Mouse (Mus musculus): ENCODE measurements around the gene Vps13d. TPM values are rescaled to one million over a fixed set of nuclear protein-coding genes. Genes with fewer than 3 reads are reported as not detected.

Gene Vps13d
- polyA plus RNA-seq, 1 experiment from 2014 or later, result 7.6 TPM

DNA sequence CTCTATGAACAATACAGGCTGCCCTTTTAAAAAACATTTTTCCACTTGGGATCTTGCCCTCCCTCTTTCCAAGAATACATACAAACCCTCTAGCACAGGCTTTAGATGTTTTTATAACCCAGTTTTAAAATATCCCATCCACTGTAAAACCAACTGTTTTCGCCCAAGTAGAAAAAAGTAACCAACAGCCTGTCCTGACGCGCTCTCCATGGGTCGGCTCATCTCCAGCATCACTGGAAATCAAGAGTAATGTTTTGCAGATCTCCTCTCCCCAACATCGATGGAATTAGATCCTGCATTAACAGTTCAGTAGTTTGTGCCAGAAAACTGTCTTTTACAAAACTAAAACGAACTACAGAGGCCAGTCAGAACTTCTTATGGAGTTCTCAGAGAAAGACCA lies 89.5 kb downstream of the Vps13d start:
- H3K27ac ChIP-seq (ENCODE audit: poor library complexity, severe bottlenecking), result no peak overlapping the region
- no peak overlapping the region for H3K9ac ChIP-seq
- no peak for ATAC-seq (ENCODE audit: insufficient number of reproducible peaks, low FRiP score)
- 81% methylated on average over 6 of the region's 6 CpGs for WGBS
- no peak overlapping the region for H3K4me2 ChIP-seq
- peaks cover 85% of the 10 kb centered on the region for H3K36me3 ChIP-seq
- no peaks in the 10 kb centered on the region for H3K4me1 ChIP-seq (replicated peaks)
- H3K27me3 ChIP-seq (replicated peaks), result no peaks in the 10 kb centered on the region
- no peak overlapping the region for H3K4me3 ChIP-seq
- H3K9me3 ChIP-seq (replicated peaks), result no peaks in the 10 kb centered on the region

DNA sequence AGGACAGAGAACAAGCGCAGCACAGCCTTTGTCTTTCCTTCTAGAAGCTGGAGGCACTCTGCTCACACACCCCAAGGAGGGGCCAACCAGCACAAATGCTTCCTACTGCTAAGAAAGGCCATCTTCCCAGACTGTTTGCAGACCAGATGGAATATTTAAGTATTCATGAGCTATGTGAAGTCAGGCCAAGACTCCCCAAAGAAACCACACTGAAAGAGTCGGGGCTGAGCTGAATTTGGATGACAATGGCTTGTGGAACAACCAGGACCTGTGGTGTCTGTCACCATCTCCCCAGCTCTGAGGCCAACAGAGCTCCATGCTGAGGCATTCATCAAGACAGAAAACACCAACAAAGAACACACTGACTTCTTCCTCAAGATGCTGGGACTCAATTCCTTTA lies 89.9 kb downstream of the Vps13d start:
- no peak for ATAC-seq (ENCODE audit: insufficient number of reproducible peaks, low FRiP score)
- H3K4me2 ChIP-seq, result no peak overlapping the region
- H3K27me3 ChIP-seq (replicated peaks), result no peaks in the 10 kb centered on the region
- H3K4me1 ChIP-seq (replicated peaks), result no peaks in the 10 kb centered on the region
- 81% methylated on average over 2 of the region's 2 CpGs for WGBS
- H3K4me3 ChIP-seq, result no peak overlapping the region
- no peak overlapping the region for H3K9ac ChIP-seq
- no peaks in the 10 kb centered on the region for H3K9me3 ChIP-seq (replicated peaks)
- no peak overlapping the region for H3K27ac ChIP-seq (ENCODE audit: poor library complexity, severe bottlenecking)
- peaks cover 85% of the 10 kb centered on the region for H3K36me3 ChIP-seq

DNA sequence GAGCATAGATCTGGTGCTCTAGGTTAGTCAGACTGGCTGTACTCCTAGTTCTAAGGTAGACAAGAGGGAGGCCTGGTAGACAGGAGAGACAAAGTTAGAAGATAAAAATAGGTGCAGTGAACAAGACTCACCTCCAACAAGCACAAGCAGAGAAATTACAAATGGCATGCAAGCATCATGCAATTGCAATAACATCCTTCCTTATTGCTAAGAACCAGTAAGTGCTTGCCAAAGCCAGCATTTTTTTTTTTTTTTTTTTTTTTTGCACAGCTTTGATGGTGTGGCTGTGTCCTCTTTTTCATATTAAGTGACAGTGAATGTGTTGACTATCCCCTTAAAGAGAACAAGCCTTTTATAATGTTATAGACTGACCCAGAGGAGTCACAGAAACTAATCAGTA lies 91.2 kb downstream of the Vps13d start:
- no peaks in the 10 kb centered on the region for H3K9me3 ChIP-seq (replicated peaks)
- no peak overlapping the region for H3K9ac ChIP-seq
- no peak overlapping the region for H3K27ac ChIP-seq (ENCODE audit: poor library complexity, severe bottlenecking)
- no peak overlapping the region for H3K4me3 ChIP-seq
- no peak for ATAC-seq (ENCODE audit: insufficient number of reproducible peaks, low FRiP score)
- H3K4me1 ChIP-seq (replicated peaks), result no peaks in the 10 kb centered on the region
- peaks cover 85% of the 10 kb centered on the region for H3K36me3 ChIP-seq
- H3K27me3 ChIP-seq (replicated peaks), result no peaks in the 10 kb centered on the region
- no peak overlapping the region for H3K4me2 ChIP-seq

DNA sequence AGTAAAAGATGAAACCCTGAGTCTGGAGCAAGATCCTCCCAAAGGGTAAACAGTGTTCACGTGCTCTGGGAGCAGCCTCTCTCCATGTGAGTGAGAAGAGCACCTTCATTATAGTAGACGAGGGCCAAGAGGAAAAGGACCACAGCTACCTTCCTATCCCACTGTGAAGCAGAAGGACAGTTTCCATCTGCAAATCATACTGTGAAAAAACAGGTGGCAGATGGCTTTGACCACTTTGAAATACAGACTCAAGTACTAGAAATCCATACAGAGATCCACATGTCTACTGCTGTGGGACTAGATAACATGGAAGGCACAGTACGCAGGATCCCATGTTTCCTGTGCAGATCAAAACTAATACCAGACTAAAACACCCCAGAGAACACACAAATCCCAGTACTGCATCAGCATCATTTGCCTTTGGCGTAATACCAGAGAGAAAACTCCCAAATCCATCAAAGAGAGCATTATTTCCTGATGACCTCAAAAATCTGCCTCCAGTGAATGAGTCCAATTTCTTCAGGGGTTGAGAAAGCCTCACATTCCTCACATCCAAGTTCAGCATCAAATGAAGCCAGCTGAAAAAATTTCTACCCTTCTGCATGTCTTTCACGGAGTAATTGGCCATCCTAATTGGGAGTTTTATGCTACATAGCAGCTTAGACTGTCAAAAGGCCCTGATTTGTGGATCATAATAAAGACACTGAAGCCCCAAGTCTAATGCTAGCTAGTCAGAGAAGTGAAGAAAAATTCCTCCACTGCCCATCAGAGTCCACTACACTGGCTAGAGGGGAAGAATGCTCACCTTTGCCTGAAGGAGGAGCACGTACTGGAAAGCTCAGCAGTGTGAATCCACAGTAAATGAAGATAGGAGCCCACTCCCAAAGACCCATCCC lies 92.7 kb downstream of the Vps13d start:
- H3K4me2 ChIP-seq, result no peak overlapping the region

DNA sequence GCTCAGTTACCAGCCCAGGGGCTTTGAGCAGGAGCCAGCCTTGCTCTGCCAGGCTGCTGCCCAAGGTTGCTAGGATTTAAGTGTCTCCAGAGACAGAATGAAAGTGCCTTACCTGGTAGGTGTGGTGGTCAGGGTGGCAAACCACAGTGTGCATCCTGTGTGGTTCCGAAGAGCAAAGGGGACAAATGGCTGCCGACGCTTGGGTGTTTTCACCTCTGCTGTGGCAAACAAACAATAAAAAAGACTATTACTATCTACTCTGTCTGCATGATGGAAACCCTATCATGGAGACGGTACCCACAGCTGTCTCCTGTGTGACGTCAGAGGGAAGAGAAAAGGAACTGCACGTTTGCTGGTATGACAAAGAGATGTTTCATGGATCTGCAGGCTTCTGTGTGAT lies 95.0 kb downstream of the Vps13d start:
- H3K36me3 ChIP-seq, result peaks cover 82% of the 10 kb centered on the region
- H3K9me3 ChIP-seq (replicated peaks), result no peaks in the 10 kb centered on the region
- no peak overlapping the region for H3K9ac ChIP-seq
- no peak overlapping the region for H3K4me3 ChIP-seq
- no peaks in the 10 kb centered on the region for H3K27me3 ChIP-seq (replicated peaks)
- no peak overlapping the region for H3K4me2 ChIP-seq
- no peak overlapping the region for H3K27ac ChIP-seq (ENCODE audit: poor library complexity, severe bottlenecking)
- 0 out of 2 replicates have a peak, but pooled peaks cover 4% of the 10 kb centered on the region for H3K4me1 ChIP-seq (replicated peaks)
- ATAC-seq (ENCODE audit: insufficient number of reproducible peaks, low FRiP score), result no peak
- WGBS, result 85% methylated on average over 6 of the region's 6 CpGs

More for the DNA sequence above, 92.7 kb downstream of the Vps13d start:
- ATAC-seq (ENCODE audit: insufficient number of reproducible peaks, low FRiP score), result no peak
- Histone ChIP-seq H3K36me3 (peaks cover 83% of the 10 kb centered on the region), H3K9me3 (replicated peaks) (no peaks in the 10 kb centered on the region), H3K27ac (ENCODE audit: poor library complexity, severe bottlenecking) (no peak overlapping the region), H3K4me1 (replicated peaks) (0 out of 2 replicates have a peak, but pooled peaks cover 4% of the 10 kb centered on the region), H3K4me3 (no peak overlapping the region), H3K27me3 (replicated peaks) (no peaks in the 10 kb centered on the region), H3K9ac (no peak overlapping the region)
- 86% methylated on average over 6 of the region's 6 CpGs for WGBS

DNA sequence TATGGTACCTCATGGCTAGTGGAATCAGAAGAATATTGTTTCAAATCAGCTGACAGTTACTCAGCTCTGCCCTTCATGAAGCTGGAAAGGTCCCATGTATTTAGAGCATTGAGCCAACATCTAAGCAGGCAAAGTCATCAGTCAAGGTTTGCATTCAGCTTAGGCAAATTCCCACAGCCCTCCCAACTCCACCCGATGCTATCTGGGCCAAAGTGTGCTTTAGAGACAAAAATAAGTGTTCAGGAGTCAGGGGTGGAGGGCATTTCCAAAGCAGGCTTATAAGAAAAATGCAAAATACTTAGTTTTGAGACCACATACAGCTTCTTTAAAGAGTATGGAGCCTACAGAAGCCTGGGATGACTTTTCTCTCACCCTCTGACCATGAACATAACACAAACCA lies 95.5 kb downstream of the Vps13d start:
- no peak for ATAC-seq (ENCODE audit: insufficient number of reproducible peaks, low FRiP score)
- 0 out of 2 replicates have a peak, but pooled peaks cover 4% of the 10 kb centered on the region for H3K4me1 ChIP-seq (replicated peaks)
- H3K27ac ChIP-seq (ENCODE audit: poor library complexity, severe bottlenecking), result no peak overlapping the region
- H3K27me3 ChIP-seq (replicated peaks), result no peaks in the 10 kb centered on the region
- no peak overlapping the region for H3K4me3 ChIP-seq
- H3K36me3 ChIP-seq, result peaks cover 83% of the 10 kb centered on the region
- no peak overlapping the region for H3K4me2 ChIP-seq
- no peak overlapping the region for H3K9ac ChIP-seq
- no peaks in the 10 kb centered on the region for H3K9me3 ChIP-seq (replicated peaks)
- WGBS, result 87% methylated on average over 1 of the region's 1 CpGs

DNA sequence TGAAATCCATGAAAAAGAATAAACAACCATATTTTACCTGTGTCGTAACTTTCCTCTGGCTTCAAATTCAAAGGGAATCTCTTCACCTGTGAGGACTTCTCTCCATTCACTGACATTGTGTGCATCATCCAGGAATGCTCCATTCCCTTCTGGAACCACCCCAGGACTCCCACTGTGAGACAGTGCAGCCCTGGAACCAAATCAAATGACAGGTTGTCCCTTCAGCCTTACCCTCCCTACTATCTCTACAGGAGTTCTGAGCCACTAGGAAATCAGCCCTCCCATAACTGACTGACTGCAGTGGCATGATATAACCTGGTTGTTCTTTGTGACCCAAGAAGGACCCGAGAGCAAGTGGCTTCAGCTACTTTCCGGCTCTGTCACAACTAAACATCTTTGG lies 96.8 kb downstream of the Vps13d start:
- Histone ChIP-seq H3K9me3 (replicated peaks) (no peaks in the 10 kb centered on the region), H3K4me2 (no peak overlapping the region), H3K36me3 (peaks cover 90% of the 10 kb centered on the region), H3K4me3 (no peak overlapping the region), H3K27ac (ENCODE audit: poor library complexity, severe bottlenecking) (no peak overlapping the region; the same call in 1 of the 2 replicates), H3K27me3 (replicated peaks) (no peaks in the 10 kb centered on the region), H3K9ac (no peak overlapping the region), H3K4me1 (replicated peaks) (0 out of 2 replicates have a peak, but pooled peaks cover 4% of the 10 kb centered on the region)
- no peak for ATAC-seq (ENCODE audit: insufficient number of reproducible peaks, low FRiP score)
- 91% methylated on average over 3 of the region's 3 CpGs for WGBS

DNA sequence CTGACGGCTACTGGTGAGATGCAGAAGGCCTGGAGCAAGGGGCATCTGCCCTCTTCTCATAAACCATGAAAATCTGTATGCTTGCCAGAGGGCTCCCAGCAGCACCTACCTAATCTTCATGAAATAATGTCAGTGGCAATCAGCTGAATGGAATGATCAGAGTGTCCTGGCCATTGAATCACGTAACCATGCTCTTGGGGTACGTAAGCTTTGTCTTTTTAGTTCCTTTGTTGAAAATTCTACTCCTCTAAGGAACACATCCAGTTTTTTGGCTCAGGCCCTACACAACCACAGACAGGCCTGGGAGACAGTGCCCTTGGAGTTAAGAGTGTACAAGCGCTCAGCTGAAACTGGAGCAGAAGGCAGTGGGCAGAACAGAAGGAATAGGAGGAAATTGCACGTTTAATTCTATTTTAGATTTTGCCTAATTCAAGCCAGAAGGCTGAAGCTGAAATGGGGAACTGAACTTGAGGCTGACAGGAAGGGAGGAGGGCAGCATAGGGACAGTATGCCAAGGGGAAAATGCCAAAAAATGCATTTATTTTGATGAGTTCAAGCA lies 98.2 kb downstream of the Vps13d start:
- Histone ChIP-seq H3K27me3 (replicated peaks) (no peaks in the 10 kb centered on the region), H3K4me2 (no peak overlapping the region), H3K9me3 (replicated peaks) (no peaks in the 10 kb centered on the region), H3K36me3 (peaks cover 89% of the 10 kb centered on the region), H3K4me1 (replicated peaks) (0 out of 2 replicates have a peak, but pooled peaks cover 4% of the 10 kb centered on the region), H3K9ac (no peak overlapping the region), H3K27ac (ENCODE audit: poor library complexity, severe bottlenecking) (no peak overlapping the region), H3K4me3 (no peak overlapping the region)
- WGBS, result 85% methylated on average over 5 of the region's 5 CpGs
- ATAC-seq (ENCODE audit: insufficient number of reproducible peaks, low FRiP score), result no peak

DNA sequence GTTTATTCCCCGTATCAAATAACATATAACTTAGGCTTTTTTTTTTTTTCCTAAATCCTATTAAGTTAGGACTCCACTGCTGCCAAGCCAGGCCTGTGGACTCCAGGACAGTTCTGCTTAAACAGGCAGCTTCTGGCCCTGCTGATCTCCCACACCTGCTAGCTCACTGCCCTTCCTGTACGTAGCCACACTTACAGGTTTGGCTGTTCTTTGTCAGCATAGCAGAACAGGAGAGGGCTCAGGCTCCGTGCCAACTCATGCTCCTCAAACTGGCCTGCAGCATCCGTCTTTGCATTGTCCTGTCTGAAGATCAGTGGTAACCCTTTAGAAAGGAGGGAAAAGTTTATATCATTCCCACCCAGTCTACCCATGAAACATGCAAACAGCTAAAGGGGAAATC lies 108.3 kb downstream of the Vps13d start:
- Histone ChIP-seq H3K27ac (ENCODE audit: poor library complexity, severe bottlenecking) (no peak overlapping the region), H3K4me1 (replicated peaks) (no peaks in the 10 kb centered on the region), H3K36me3 (peaks cover 81% of the 10 kb centered on the region), H3K9ac (no peak overlapping the region), H3K27me3 (replicated peaks) (no peaks in the 10 kb centered on the region), H3K4me2 (no peak overlapping the region), H3K4me3 (no peak overlapping the region), H3K9me3 (replicated peaks) (no peaks in the 10 kb centered on the region)
- 87% methylated on average over 4 of the region's 4 CpGs for WGBS
- ATAC-seq (ENCODE audit: insufficient number of reproducible peaks, low FRiP score), result no peak

DNA sequence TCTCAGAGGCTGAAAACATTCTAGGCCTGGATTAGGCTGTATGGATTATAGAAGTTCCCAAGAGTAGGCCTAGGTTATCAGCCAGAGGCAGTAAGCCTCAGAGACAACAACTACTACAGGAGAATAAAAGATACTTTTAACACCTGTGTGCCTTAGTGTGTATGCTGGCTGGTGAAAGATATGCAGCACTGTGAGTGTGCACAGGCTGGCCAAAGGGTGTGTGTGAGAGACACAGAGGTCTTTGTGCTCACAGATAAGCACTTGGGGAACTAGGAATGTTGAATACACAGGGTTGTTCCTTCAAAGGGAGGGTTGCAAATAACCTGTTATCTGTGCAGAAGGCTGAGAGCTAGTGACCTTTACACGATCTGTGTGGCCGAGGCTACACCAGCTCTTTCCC lies 115.5 kb downstream of the Vps13d start:
- 46% methylated on average over 2 of the region's 2 CpGs for WGBS
- H3K27ac ChIP-seq (ENCODE audit: poor library complexity, severe bottlenecking), result no peak overlapping the region
- H3K4me2 ChIP-seq, result no peak overlapping the region
- H3K4me3 ChIP-seq, result no peak overlapping the region
- ATAC-seq (ENCODE audit: insufficient number of reproducible peaks, low FRiP score), result no peak
- no peaks in the 10 kb centered on the region for H3K9me3 ChIP-seq (replicated peaks)
- no peak overlapping the region for H3K9ac ChIP-seq
- no peaks in the 10 kb centered on the region for H3K4me1 ChIP-seq (replicated peaks)
- peaks cover 80% of the 10 kb centered on the region for H3K36me3 ChIP-seq
- no peaks in the 10 kb centered on the region for H3K27me3 ChIP-seq (replicated peaks)

DNA sequence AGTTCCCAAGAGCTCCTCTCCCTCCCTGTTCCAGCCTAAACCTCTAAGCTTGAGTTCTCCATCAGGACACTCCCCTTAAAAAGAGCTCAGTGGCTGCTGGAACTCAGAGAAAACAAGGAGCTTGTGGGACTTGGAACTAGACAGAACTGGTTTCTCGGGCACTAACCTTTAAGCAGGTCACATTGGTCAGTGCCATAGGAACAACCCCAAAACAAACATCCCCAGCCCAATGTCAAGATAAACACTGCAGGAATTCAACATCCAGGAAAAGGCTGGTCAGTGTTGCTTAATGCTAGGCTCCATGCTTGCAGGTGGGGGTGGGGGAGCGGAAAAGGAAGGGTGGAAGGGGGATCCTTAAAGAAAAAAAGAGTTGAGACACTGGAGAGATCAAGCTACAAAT lies 120.5 kb downstream of the Vps13d start:
- no peaks in the 10 kb centered on the region for H3K4me1 ChIP-seq (replicated peaks)
- WGBS, result 70% methylated on average over 2 of the region's 2 CpGs
- no peak overlapping the region for H3K9ac ChIP-seq
- peak; percentile 29; the same call in 1 of the 2 replicates for ATAC-seq (ENCODE audit: insufficient number of reproducible peaks, low FRiP score)
- H3K27me3 ChIP-seq (replicated peaks), result no peaks in the 10 kb centered on the region
- H3K27ac ChIP-seq (ENCODE audit: poor library complexity, severe bottlenecking), result no peak overlapping the region
- no peaks in the 10 kb centered on the region for H3K9me3 ChIP-seq (replicated peaks)
- no peak overlapping the region for H3K4me3 ChIP-seq
- H3K4me2 ChIP-seq, result no peak overlapping the region
- peaks cover 85% of the 10 kb centered on the region for H3K36me3 ChIP-seq
